Mouse (Mus musculus): ENCODE results near the gene Spi1. TPM values are rescaled to one million over a fixed set of nuclear protein-coding genes. Genes with fewer than 3 reads are reported as not detected.
A peak's percentile ranks its signal among the peaks of the same experiment; 100 is the strongest.

Gene Spi1
- total RNA-seq, 2 experiments from 2014 or later = 0.91 to 1.1 TPM

DNA sequence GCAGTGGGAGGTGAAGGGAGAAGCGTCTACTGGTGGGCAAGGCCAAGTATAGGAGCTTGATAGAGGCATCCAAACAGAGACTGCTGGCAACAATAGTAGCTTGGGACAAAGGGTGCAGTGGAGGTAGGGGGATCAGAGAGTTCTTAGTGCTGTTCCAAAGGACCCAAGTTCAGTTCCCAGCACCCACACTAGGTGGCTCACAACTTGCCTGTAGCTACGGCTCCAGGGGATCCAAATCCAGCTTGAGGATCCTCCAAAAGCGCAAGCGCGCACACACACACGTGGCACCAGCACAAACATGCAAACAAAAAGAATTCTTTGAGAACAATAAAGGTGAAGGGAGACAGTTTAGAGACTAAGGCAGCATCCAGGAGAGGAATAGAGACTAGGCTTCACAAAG is 18.0 kb upstream of the Spi1 start:
- intact Hi-C loops (cut with DNase I) = loop anchor here (5.0 kb wide), 1 partner anchor 147 kb away; no protein-coding TSS in a partner anchor
- DNase-seq = no peak

- intact Hi-C loops (cut with DNase I) = no loop called here
- peak in 1 of 2 experiments; percentile 58 for DNase-seq
Observed at GRCm38 (mm10) chr2:91065544-91065943, 16.6 kb upstream of the Spi1 start.

DNA sequence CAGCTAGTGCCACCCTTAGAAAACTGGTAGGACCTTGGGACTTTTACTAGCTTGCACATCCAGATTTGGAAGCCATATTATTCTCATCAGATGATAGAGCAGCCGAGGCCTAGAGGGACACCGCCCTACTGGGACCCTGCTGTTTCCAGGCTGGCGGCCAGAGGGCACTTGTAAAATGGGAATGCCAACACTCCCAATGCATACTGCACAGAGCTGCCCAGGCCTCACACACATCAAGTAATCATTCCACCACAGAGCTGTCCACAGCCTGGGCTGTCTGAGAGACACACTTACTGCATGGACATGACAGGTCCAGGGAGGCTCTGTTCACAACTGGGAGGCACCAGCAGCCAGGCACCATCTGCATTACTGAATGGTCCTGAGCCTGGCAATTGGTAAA is 15.7 kb upstream of the Spi1 start:
- no peak for DNase-seq
- intact Hi-C loops (cut with DNase I) = no loop called here

- no peak for DNase-seq
- intact Hi-C loops (cut with DNase I) = no loop called here
Observed at GRCm38 (mm10) chr2:91068162-91068871, 13.9 kb upstream of the Spi1 start.

DNA sequence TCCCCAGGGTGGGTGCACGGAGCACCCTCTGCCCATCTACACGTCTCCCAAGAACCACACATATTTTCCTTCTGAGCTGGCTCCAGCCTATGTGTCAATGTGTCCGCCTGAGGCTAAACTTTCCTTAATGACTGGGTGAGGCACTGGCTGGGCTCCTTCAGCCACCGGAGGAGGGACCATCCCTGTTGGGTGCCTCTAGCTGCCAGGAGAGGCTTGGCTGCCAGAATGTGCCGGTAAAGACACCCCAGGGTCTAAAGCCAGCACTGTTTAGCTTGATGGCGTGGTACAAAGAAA is 13.4 kb upstream of the Spi1 start:
- intact Hi-C loops (cut with DNase I) = no loop called here
- DNase-seq = no peak

DNA sequence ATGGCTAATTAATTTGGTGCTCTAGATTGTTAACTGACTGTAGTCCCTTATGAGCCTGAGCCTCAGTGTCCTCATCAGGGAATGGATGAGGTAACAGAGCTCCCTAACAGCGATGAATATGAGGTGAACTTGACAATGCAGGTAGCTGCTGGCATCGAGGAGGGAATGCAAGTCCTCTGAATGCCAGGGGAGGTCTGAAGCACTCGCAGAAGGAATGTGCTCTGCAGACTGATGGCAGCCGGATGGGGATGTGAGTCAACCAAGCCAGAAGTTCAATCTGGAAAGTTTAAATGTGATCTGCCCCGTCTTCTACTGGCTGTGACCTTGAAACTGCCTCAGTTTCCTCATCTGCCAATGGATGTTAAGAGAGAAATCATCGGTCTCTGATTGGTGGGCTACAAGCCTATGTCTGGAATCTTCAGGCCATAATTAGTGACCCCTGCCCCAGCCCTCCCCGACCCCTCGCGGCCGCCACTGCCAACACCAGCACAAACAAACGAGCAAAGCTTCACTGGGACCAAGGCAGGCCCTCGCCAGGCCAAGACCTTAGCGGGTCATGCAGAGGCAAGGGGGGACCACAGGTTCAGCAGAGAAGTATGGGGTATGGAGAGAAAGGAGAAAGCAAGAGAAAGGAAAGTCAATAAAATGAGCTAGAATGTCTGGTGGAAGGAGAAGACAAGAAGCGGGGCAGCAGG is 12.7 kb upstream of the Spi1 start:
- no peak for DNase-seq
- intact Hi-C loops (cut with DNase I) = no loop called here

DNA sequence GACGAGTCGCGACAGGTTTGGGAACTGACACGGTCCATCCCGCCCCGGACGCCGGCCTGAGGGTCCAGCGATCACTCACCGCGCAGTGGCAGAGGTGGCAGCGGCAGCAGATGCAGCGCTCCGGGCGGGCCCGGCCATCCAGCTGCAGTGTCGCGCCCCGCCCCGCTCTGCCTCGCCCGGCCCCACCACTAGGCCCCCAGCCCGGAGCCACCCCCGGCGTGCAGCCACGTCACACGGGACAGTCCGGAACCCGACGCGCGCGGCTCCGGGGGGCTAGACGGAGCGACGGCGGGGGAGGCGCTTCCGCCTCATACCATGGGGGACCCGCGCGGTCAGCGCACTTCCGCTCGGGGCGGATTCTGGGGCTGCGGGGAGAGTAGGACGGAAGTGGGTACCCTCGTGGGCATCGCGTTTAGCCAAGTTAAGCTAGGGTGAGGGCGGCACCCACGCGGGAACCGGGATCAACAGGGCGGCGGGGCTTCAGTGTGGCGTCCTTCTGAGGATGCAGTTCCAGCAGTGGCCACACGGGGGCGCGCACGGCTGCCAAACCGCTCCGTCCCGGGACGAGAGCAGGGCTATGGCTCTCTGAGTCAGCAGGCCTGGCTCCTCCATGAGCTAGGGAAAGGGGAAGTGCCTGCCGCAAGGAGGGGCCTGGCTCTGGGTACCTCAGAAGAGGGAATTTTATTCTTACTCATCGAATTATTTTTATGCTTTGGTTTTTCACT is 12.0 kb upstream of the Spi1 start, which contains the start of gene Slc39a13:
Gene Slc39a13 (minus strand): TSS at position 342 of the 725 bp plus-strand sequence.
- intact Hi-C loops (cut with DNase I) = loop anchor here (1.0 kb wide), 1 partner anchor 31 kb away; no protein-coding TSS in a partner anchor
- DNase-seq = peak; percentile 95 to 99

DNA sequence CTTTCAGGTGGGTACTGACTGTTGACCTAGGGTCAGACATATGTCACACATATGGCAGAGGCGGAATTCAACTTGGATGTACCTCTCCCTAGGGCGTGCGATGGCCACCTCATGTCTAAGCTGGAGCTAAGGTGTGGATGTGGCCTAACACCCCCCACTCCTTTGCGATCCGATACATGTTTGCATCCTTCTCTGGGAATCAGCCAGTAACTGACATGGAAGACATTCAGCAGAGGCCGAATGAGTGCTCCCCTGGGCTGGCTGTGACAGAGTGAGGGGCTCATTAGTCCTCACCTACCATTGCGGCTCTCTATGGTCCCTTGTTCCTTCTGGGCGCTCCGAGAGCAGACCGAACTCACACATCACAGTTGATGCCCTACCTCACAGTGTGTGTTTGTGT is 11.1 kb upstream of the Spi1 start:
- no peak for DNase-seq
- intact Hi-C loops (cut with DNase I) = no loop called here

DNA sequence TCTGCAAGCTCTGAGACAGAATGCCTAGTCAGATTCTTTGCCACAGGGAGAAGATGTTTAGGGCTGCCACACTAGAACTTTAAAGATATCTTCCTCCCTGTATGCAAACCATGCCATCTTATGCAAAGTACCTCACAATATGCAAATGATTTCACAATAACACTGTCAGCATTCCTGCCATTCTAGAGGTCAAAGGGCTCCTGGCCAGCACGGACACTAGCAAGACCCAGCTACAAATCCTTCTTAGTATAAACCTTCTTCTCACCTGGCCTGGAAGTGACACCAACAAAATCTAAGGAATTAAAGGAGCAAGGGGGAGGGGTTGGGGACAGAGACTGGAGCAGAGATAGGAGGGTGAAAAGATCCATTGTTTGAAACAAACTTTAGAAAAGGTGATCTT is 10.1 kb upstream of the Spi1 start:
- intact Hi-C loops (cut with DNase I) = no loop called here
- no peak for DNase-seq

GRCm38 (mm10) chr2:91077957-91078313 is 4.3 kb upstream of the Spi1 start:
- DNase-seq = no peak
- intact Hi-C loops (cut with DNase I) = no loop called here

- DNase-seq = no peak
- intact Hi-C loops (cut with DNase I) = no loop called here
Observed at GRCm38 (mm10) chr2:91078314-91079025, 3.7 kb upstream of the Spi1 start.

DNA sequence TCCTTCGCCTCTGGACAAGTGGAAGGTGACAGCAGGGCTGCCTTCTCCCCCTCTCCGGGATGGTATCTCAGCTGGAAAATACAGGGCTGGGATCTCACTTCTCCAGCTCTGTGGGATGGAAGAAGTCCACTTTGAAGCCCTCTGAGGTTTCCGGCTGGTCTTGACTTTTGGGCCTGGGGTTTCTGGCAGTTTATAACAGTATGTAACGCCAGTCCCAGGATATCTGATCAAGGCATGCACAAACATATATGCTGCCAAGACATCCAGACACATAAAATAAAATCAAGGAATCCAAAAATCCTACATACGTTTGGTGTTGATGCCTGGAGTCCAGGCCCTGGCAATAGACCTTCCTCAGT is 3.2 kb upstream of the Spi1 start:
- intact Hi-C loops (cut with DNase I) = no loop called here
- no peak for DNase-seq

GRCm38 (mm10) chr2:91080784-91081513 is 1.2 kb upstream of the Spi1 start:
- intact Hi-C loops (cut with DNase I) = no loop called here
- no peak for DNase-seq

GRCm38 (mm10) chr2:91082844-91083243 is 654 bp downstream of the Spi1 start:
- intact Hi-C loops (cut with DNase I) = no loop called here
- no peak for DNase-seq

- intact Hi-C loops (cut with DNase I) = no loop called here
- no peak for DNase-seq
Observed at GRCm38 (mm10) chr2:91083366-91083940, 1.3 kb downstream of the Spi1 start.

GRCm38 (mm10) chr2:91084179-91084820 is 2.1 kb downstream of the Spi1 start:
- DNase-seq = peak; percentile 69 to 75
- intact Hi-C loops (cut with DNase I) = no loop called here

DNA sequence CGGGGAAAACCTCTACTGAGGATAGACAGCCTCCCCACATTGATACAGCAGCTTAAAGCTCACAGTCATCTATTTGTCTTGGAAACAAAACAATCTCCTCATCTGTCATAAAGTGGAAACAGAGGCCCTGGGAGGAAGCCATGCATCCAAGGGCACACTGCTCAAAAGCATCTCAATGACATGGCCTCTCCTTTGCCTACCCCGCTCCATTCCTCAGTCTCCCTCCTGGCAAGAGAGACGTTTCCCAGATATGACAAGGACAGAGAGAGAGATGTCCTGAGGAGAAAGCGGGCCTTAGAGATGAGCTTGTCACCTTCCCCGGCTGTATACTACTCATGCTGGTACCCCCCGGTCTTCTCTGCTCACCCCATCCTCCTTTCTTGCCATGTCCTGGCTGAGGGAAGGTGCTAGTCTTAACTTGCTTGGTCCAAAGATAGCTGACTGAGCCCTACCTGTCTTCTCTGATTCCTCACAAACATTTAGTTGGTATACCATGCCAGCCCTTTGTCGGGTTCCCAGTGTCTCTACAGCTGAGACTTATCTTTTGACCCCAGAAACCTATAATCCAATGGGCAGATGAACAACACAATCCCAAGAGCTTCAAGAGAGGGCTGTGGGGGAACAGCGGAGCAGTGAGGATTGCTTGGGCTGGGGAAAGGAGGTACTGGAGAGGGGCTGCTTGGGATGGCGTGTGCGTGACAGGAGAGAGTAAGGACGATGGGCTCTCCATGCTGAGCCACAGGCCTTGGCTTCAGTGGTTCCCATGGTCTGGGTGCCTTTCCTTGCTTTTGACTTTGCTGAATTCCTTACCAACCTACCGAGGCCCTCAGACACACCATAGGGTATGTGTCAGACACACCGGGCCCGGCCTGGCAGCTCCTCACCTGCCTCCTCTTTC is 3.6 kb downstream of the Spi1 start:
- intact Hi-C loops (cut with DNase I) = no loop called here
- DNase-seq = no peak

DNA sequence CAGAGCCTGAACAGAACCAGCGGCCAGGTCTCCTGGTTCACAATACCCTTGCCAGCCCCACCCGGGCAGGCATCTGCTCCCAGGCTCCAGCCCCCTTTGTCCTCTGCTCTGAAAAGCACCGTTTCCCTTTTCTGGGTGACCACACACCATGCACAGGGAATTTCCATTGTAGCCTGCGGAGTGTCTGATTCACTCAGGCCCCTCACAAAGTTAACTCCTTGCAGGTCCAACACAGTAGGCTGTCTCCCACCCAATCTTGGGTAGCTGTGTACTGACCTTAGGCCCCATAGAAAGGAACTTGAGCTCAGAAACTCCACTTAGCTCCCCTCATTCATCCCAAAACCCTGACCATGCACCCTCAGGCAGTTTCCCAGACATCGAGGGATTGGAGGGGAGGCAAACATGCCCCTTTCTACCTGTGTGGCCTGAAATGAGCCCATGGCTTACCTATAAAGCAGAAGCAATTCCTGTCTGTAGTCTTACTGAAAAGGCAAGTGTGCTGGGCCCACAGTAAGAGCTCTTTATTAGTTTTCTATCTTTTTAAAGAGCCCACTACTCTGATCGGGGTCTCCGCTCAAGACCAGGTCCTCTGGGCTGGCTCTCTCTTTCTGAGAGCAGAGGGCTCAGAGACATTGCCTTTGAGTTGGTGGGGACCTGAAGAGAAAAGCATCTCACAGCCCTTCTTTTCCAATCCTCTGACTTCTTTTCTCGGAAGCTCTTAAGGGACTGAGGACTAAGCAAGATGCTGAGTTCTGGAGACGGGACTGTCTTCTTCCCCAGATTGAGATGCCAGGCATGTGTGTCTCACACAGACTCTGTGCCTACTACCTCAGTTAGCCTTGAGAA is 4.4 kb downstream of the Spi1 start:
- no peak for DNase-seq
- intact Hi-C loops (cut with DNase I) = no loop called here

Measured in gastrocnemius, postnatal 36 days (tissue).